Mouse (Mus musculus) CH12.LX (cell line): ENCODE results near the gene Hipk1. TPM values are rescaled to one million over a fixed set of nuclear protein-coding genes. Genes with fewer than 3 reads are reported as not detected.

ENCODE experiments used
- DNase-seq: peaks from one replicate; pipeline ENCODE4 v3.0.0-alpha.2; 2013; ENCODE audit errors: extremely low read depth
- H3K27ac ChIP-seq: 2 replicates; pipeline ENCODE4 v1.5.1; 2012; ENCODE audit warnings: low read depth, mild to moderate bottlenecking, control low read depth, moderate library complexity; ENCODE audit not compliant: insufficient read depth
- H3K27me3 ChIP-seq: replicated peaks from 2 replicates; pipeline ENCODE3; 2012; ENCODE audit warnings: inconsistent platforms
- H3K36me3 ChIP-seq, 2 experiments: replicated peaks in 1 of 2; 2 replicates each; pipeline versions ENCODE3 to v1.6.1; 2012; ENCODE audit warnings: inconsistent platforms in 1 of 2, low read length in 1 of 2, mild to moderate bottlenecking in 1 of 2, mixed read lengths in 1 of 2, moderate library complexity in 1 of 2; ENCODE audit not compliant: control insufficient read depth in 1 of 2, insufficient read depth in 1 of 2
- H3K4me1 ChIP-seq, 2 experiments: 2 replicates each; pipeline ENCODE4 v1.6.1; 2012; ENCODE audit warnings: inconsistent platforms in 1 of 2, moderate library complexity in 1 of 2; ENCODE audit not compliant: insufficient read depth in 2 of 2, control insufficient read depth in 1 of 2
- H3K4me2 ChIP-seq: 2 replicates; pipeline ENCODE4 v1.6.1; 2012; ENCODE audit warnings: low read depth, mild to moderate bottlenecking, control low read depth; ENCODE audit not compliant: poor library complexity, insufficient read depth, severe bottlenecking
- H3K4me3 ChIP-seq, 3 experiments: fragments of 150-350 bp in 1 of 3; sonication (generic) in 1 of 3; replicated peaks in 1 of 3; 2 replicates each; pipeline versions ENCODE3 to v1.5.1; 2011 to 2012; ENCODE audit warnings: low read depth in 2 of 3, low read length in 2 of 3, mild to moderate bottlenecking in 2 of 3, moderate library complexity in 2 of 3, control low read depth in 1 of 3, improper control_type of control experiment in 1 of 3, inconsistent platforms in 1 of 3, mixed read lengths in 1 of 3; ENCODE audit not compliant: poor library complexity in 1 of 3
- H3K79me2 ChIP-seq: replicated peaks from 2 replicates; pipeline ENCODE4 v1.6.1; 2012; ENCODE audit warnings: mild to moderate bottlenecking, moderate library complexity; ENCODE audit not compliant: control insufficient read depth, poor library complexity, insufficient read depth, severe bottlenecking; ENCODE audit errors: extremely low read depth
- H3K9ac ChIP-seq: 2 replicates; pipeline ENCODE4 v1.6.1; 2012; ENCODE audit warnings: low read depth, mild to moderate bottlenecking, control low read depth, moderate library complexity; ENCODE audit not compliant: insufficient read depth
- H3K9me3 ChIP-seq: replicated peaks from 2 replicates; pipeline ENCODE3; 2012; ENCODE audit warnings: low read length, inconsistent platforms, mixed read lengths
- BHLHE40 ChIP-seq: IDR thresholded peaks from 2 replicates; pipeline ENCODE4 v1.6.1; 2011; ENCODE audit warnings: mild to moderate bottlenecking, low read depth, low read length, improper control_type of control experiment
- MAX ChIP-seq: IDR thresholded peaks from 2 replicates; pipeline ENCODE4 v1.6.1; 2011; ENCODE audit warnings: low read length, improper control_type of control experiment
- POLR2A ChIP-seq: IDR thresholded peaks from 2 replicates; pipeline ENCODE4 v1.6.1; 2011; ENCODE audit warnings: low read depth, mild to moderate bottlenecking, improper control_type of control experiment, low read length
- RAD21 ChIP-seq: IDR thresholded peaks from 2 replicates; pipeline ENCODE4 v1.6.1; 2011; ENCODE audit warnings: low read depth, mild to moderate bottlenecking, low read length, improper control_type of control experiment, moderate library complexity
- SIN3A ChIP-seq: IDR thresholded peaks from 2 replicates; pipeline ENCODE4 v1.6.1; 2012; ENCODE audit warnings: low read length, improper control_type of control experiment, inconsistent platforms
- USF1 ChIP-seq: IDR thresholded peaks from 2 replicates; pipeline ENCODE4 v1.6.1; 2014; ENCODE audit warnings: low read depth, mild to moderate bottlenecking, inconsistent platforms, low read length, improper control_type of control experiment
- ZNF384 ChIP-seq: IDR thresholded peaks from 2 replicates; pipeline ENCODE4 v1.6.1; 2012; ENCODE audit warnings: low read depth, low read length, improper control_type of control experiment, inconsistent platforms
- dilution Hi-C: fragments of 300-500 bp; cut with MboI; formaldehyde crosslinking; loops from 2 replicates; pipeline ENCODE4 v1.14.3; 2020; ENCODE audit warnings: low sequenced_read_pairs; ENCODE audit not compliant: extremely low pct_unique_long_range_greater_than_20kb, extremely low pct_ligation_motif_present
- in situ Hi-C: fragments of 300-500 bp; cut with MboI; formaldehyde crosslinking; loops from 3 replicates; pipeline ENCODE4 v1.14.3; 2019; ENCODE audit warnings: low sequenced_read_pairs, low pct_ligation_motif_present, low pct_unique_long_range_greater_than_20kb, mixed read lengths
- polyA plus RNA-seq: library from polyadenylated mRNA; unstranded; fragments of >175 nt; gene quantifications from 2 replicates; pipeline ENCODE4 v1.2.1, GENCODE M21; 2012; ENCODE audit warnings: low read depth; ENCODE audit not compliant: insufficient read length
- total RNA-seq, 2 experiments: library from RNA; depleted of rRNA; stranded (reverse); fragments of 300-350 nt in 1 of 2; fragments of >200 nt in 1 of 2; gene quantifications; 2 replicates each; pipeline ENCODE4 v1.2.3; 2012 to 2014

Hipk1 gene
- total and polyA plus RNA-seq, 3 experiments, result 26.2 to 35.9 (median 32.7) TPM

DNA sequence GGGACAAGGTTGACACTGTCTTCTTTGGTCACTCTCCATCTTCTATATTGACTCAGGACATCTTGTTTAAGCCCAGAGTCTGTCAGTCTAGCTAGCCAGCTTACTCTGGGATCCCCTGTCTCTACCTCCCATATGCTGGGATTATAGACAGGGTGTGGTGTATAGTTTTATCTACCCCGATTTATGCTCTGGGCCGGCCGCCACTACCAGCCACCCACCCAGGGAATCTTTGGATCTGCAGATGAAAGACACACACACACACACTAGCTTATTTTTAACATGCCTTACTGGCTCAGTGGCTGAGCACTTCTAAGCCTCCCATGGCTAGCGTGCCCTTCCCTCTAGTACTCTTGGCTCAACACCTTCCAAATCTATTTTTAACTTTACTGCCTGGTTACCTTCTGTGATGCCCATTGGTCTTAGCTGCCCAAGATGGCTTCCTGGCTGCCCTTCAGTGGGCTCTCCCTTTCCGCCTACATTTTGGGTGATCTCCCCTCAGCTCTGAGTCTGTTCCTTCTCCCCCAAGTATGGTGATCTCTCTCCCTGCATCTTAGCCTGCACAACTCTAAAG lies 81.8 kb downstream of the Hipk1 start:
- Histone ChIP-seq H3K27ac (no peak overlapping the region), H3K9ac (no peak overlapping the region), H3K4me1 (peaks cover 2 to 4% of the 10 kb centered on the region in 2 experiments; a peak in 1 of 4 replicates), H3K9me3 (no peaks in the 10 kb centered on the region), H3K36me3 (no peaks in the 10 kb centered on the region), H3K27me3 (no peaks in the 10 kb centered on the region), H3K4me2 (no peak overlapping the region), H3K4me3 (no peak overlapping the region), H3K79me2 (no peaks in the 10 kb centered on the region)
- DNase-seq, result no peak
- in situ Hi-C loops (no loop called here), dilution Hi-C loops (no loop called here)
- no peak for TF ChIP-seq ZNF384

DNA sequence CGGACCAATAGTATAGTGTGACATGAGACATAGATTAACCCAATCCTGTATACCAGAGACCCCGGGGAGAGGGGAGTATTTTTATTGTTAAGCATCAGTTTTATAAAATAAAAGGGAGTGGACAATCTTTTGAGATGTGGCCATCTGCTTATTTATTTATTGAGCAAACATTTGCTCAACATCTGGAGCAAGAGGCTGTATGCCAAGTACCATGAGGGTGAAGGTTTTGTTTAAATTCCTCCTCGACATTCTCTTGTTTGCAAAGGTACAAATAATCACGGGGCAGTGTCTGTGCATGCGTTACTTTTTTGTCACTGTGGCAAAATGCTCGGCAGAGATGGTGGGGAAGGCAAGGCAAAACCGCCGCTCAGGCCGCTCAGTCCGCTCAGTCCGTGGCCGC lies 85.9 kb downstream of the Hipk1 start:
- no peak for DNase-seq
- Histone ChIP-seq H3K27ac (no peak overlapping the region), H3K4me3 (no peak overlapping the region), H3K79me2 (no peaks in the 10 kb centered on the region), H3K4me1 (peaks cover 0 to 2% of the 10 kb centered on the region in 2 experiments; a peak in 1 of 4 replicates), H3K36me3 (no peaks in the 10 kb centered on the region), H3K27me3 (no peaks in the 10 kb centered on the region), H3K9ac (no peak overlapping the region), H3K4me2 (no peak overlapping the region), H3K9me3 (no peaks in the 10 kb centered on the region)
- no peak for TF ChIP-seq RAD21
- TF ChIP-seq USF1, result no peak
- TF ChIP-seq MAX, result no peak
- no peak for TF ChIP-seq SIN3A
- dilution Hi-C loops (no loop called here), in situ Hi-C loops (no loop called here)

DNA sequence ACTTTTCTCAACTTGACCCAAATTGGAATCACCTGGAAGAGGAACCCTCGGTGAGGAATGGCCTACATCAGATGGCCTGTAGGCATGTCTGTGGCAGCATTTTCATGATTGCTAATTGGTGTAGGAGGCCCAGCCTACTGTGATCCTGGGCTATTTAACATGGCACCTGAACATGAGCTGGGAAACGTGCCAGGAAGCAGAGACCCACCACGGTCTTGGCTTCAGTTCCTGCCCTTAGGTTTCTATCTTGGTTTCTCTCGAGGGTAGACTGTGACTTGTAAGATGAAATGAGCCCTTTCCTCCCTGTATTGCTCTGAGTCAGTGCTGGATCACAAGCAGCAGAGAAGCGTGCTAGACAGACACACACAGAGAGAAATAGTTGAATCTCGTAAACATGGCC lies 86.7 kb downstream of the Hipk1 start:
- Histone ChIP-seq H3K27me3 (no peaks in the 10 kb centered on the region), H3K27ac (no peak overlapping the region), H3K79me2 (no peaks in the 10 kb centered on the region), H3K4me3 (no peak overlapping the region), H3K36me3 (no peaks in the 10 kb centered on the region), H3K4me2 (no peak overlapping the region), H3K9ac (no peak overlapping the region), H3K9me3 (no peaks in the 10 kb centered on the region), H3K4me1 (peaks cover 0 to 2% of the 10 kb centered on the region in 2 experiments; a peak in 1 of 4 replicates)
- in situ Hi-C loops, result no loop called here
- dilution Hi-C loops, result no loop called here
- TF ChIP-seq BHLHE40, result peak; percentile 54
- no peak for TF ChIP-seq POLR2A
- DNase-seq, result no peak
